Mouse (Mus musculus) liver, postnatal 0 days (tissue): ENCODE results near the gene Csrnp1. TPM values are rescaled to one million over a fixed set of nuclear protein-coding genes. Genes with fewer than 3 reads are reported as not detected.
A peak's percentile ranks its signal among the peaks of the same experiment; 100 is the strongest.

ENCODE experiments used
- ATAC-seq: fragments of 200-750 bp; cut with Nextera tagmentation; 2 replicates; pipeline ENCODE4 v1.8.0; 2017; ENCODE audit warnings: mild to moderate bottlenecking, moderate library complexity
- DNase-seq: peaks from one replicate; pipeline ENCODE4 v3.0.0-alpha.2; 2016
- H3K27ac ChIP-seq: fragments of 300-500 bp; sonication (generic); 2 replicates; pipeline ENCODE4 v1.5.1; 2014; ENCODE audit warnings: antibody characterized with exemption, moderate library complexity, mild to moderate bottlenecking, low read depth
- H3K27me3 ChIP-seq: fragments of 300-500 bp; sonication (generic); 2 replicates; pipeline ENCODE4 v1.6.1; 2014; ENCODE audit warnings: low read length, control low read depth, mixed read lengths; ENCODE audit not compliant: insufficient read depth
- H3K36me3 ChIP-seq: fragments of 300-500 bp; sonication (generic); replicated peaks from 2 replicates; pipeline ENCODE4 v1.6.1; 2014; ENCODE audit warnings: mild to moderate bottlenecking, control low read depth, low read length, moderate library complexity, mixed read lengths; ENCODE audit not compliant: insufficient read depth
- H3K4me1 ChIP-seq: fragments of 300-500 bp; sonication (generic); 2 replicates; pipeline ENCODE4 v1.6.1; 2014; ENCODE audit warnings: antibody characterized with exemption, mild to moderate bottlenecking, control low read depth; ENCODE audit not compliant: insufficient read depth
- H3K4me2 ChIP-seq: fragments of 300-500 bp; sonication (generic); 2 replicates; pipeline ENCODE4 v1.6.1; 2014; ENCODE audit warnings: low read depth, mild to moderate bottlenecking, low read length, moderate library complexity, mixed read lengths
- H3K4me3 ChIP-seq: fragments of 300-500 bp; sonication (generic); 2 replicates; pipeline ENCODE4 v1.5.1; 2014; ENCODE audit warnings: low read depth, low read length
- H3K9ac ChIP-seq: fragments of 300-500 bp; sonication (generic); replicated peaks from 2 replicates; pipeline ENCODE4 v1.6.1; 2014; ENCODE audit warnings: mild to moderate bottlenecking, moderate library complexity
- H3K9me3 ChIP-seq: fragments of 300-500 bp; sonication (generic); 2 replicates; pipeline ENCODE4 v1.6.1; 2016; ENCODE audit warnings: mild to moderate bottlenecking, control low read depth, low read length, mixed read lengths
- CTCF ChIP-seq: sonication (generic); IDR thresholded peaks from 2 replicates; pipeline ENCODE4 v1.5.1; 2016; ENCODE audit warnings: antibody characterized with exemption, low read depth
- EP300 ChIP-seq: IDR thresholded peaks from 2 replicates; pipeline ENCODE4 v1.6.1; 2016; ENCODE audit warnings: antibody characterized with exemption, low read depth, mild to moderate bottlenecking
- WGBS: fragments of 180-500 bp; shearing (Covaris S2); extraction: QIAGEN DNeasy Blood & Tissue Kit; methylation state at CpG from one replicate; pipeline ENCODE4 v1.1.7; 2014; ENCODE audit not compliant: insufficient replicate concordance; 5-methylcytosine and 5-hydroxymethylcytosine counted together
- polyA plus RNA-seq: library from polyadenylated mRNA; unstranded; fragments of >200 nt; fragmentation: Nextera tagmentation; extraction: Ambion mirVana; gene quantifications from 2 replicates; pipeline ENCODE4 v1.2.1, GENCODE M21; 2015

Gene Csrnp1
- polyA plus RNA-seq, 1 experiment from 2014 or later, result 3.4 TPM

- no peak overlapping the region for H3K4me3 ChIP-seq
- H3K9ac ChIP-seq, result no peak overlapping the region
- H3K4me1 ChIP-seq, result peaks cover 14% of the 10 kb centered on the region
- TF ChIP-seq CTCF, result no peak
- no peak for TF ChIP-seq EP300
- H3K27me3 ChIP-seq, result no peaks in the 10 kb centered on the region
- 42% methylated on average over 4 of the region's 4 CpGs for WGBS
- no peak overlapping the region for H3K4me2 ChIP-seq
- no peaks in the 10 kb centered on the region for H3K9me3 ChIP-seq
- no peak overlapping the region for H3K27ac ChIP-seq
- ATAC-seq (no peak), DNase-seq (no peak)
- H3K36me3 ChIP-seq, result no peaks in the 10 kb centered on the region
Measured at GRCm38 (mm10) chr9:119938496-119938895, 46.0 kb downstream of the Csrnp1 start.

DNA sequence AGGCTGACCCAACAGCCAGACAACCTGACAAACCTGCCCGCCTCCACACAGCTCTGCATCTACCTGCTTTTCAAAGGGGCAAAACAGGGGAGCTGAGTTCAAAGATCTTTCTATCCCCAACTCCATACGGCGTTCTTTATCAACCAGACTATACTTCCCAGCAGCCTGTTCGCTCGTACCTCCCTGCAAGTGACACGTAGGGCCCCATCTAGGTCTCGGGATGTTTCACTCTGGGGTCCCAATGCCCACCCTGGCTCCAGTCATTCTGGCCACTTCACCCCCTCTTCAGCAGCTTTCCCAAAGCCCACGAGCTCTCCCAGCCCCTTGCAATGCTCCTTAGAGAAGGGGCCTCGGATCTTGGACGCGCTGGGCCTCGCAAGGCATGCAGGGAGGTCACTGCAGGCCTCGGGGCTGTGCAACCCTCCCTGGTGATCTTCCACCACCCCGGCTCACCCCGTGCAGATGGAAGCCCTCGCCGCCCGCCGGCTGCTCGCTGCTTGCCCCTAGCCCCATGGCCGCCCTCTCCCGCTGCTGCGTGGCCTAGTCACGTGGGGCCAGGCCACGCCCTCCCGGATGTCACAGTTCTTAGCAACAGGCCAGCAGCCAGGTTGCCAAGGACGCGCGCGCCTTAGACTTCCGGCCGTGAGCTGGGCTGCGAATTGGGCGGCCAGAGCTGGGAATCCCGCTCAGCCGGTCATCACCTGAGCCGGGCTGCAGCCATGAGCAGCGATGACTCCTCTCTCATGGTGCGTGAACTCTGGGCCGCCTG is 47.3 kb downstream of the Csrnp1 start, which contains the start of the genes Gorasp1 and Ttc21a:
Gene Gorasp1, minus strand, starts transcription at position 561 of the 769 bp plus-strand sequence.
Gene Ttc21a, plus strand, starts transcription at position 602 of the 769 bp plus-strand sequence.
- Histone ChIP-seq H3K4me3 (peak within 1 kb of the TSS; percentile 69), H3K9me3 (no peaks in the 10 kb centered on the region), H3K36me3 (0 out of 2 replicates have a peak, but pooled peaks cover under 1% of the 10 kb centered on the region), H3K9ac (peak within 1 kb of the TSS; percentile 86), H3K4me1 (peaks cover 13% of the 10 kb centered on the region), H3K4me2 (peak within 1 kb of the TSS; percentile 94), H3K27me3 (no peaks in the 10 kb centered on the region), H3K27ac (peak within 1 kb of the TSS; percentile 84)
- no peak for TF ChIP-seq EP300
- TF ChIP-seq CTCF, result no peak
- peak; percentile 87 for ATAC-seq
- DNase-seq, result peak; percentile 94
- 1% methylated on average over 40 of the region's 40 CpGs for WGBS

DNA sequence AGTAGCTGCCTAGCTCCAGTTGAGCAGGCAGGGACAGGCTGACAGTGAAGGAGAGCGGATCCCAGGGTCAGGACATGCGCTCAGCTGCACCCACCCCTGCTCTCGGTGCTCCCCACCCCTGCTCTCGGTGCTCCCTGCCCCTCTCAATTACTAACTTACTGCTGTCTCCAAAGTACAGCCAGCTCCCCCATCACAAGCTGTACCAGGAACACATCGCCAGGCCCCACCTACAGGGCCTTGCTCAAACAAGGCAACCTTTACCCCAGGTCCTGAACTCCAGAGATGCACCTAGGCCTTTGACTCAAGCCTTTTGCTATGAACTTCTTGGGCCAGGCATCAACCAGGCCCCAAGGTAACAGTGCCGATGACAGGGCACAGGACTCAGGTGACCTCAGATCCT is 50.8 kb downstream of the Csrnp1 start:
- DNase-seq (no peak), ATAC-seq (peak; percentile 25)
- Histone ChIP-seq H3K9me3 (no peaks in the 10 kb centered on the region), H3K27ac (peak overlapping the region; percentile 73), H3K4me1 (peaks cover 13% of the 10 kb centered on the region), H3K9ac (0 out of 2 replicates have a peak overlapping the region, but pooled peaks have one; percentile 4), H3K27me3 (no peaks in the 10 kb centered on the region), H3K36me3 (peaks cover 31% of the 10 kb centered on the region), H3K4me2 (no peak overlapping the region), H3K4me3 (no peak overlapping the region)
- 77% methylated on average over 6 of the region's 6 CpGs for WGBS
- no peak for TF ChIP-seq EP300
- TF ChIP-seq CTCF, result no peak

DNA sequence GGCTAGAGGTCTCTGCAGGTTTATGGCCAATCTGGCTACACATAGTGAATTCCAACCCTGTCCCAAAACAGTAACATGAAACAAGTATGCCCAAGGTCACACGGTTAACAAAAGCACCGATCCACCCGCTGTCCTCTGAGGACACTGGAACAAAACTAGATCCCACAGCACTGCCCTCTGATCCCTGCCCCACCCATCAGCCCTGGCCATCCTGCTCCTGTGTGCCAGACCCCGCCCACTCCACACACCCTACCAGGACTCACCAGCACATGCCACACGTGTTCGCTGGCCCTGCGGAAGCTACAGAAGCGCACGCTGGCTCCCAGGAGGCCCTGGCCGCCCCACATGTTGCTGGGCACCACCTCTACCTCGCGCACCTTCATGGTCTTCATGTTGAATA is 52.1 kb downstream of the Csrnp1 start:
- H3K4me3 ChIP-seq, result no peak overlapping the region
- H3K9ac ChIP-seq, result no peak overlapping the region
- TF ChIP-seq EP300, result peak; percentile 42; the same call in 1 of the 2 replicates
- no peak for TF ChIP-seq CTCF
- peaks cover 7% of the 10 kb centered on the region; the same call in 1 of the 2 replicates for H3K4me1 ChIP-seq
- H3K36me3 ChIP-seq, result peaks cover 38% of the 10 kb centered on the region
- no peak overlapping the region for H3K4me2 ChIP-seq
- ATAC-seq (peak; percentile 85), DNase-seq (peak; percentile 75)
- H3K27ac ChIP-seq, result peak overlapping the region; percentile 78
- H3K27me3 ChIP-seq, result no peaks in the 10 kb centered on the region
- WGBS, result 74% methylated on average over 12 of the region's 12 CpGs
- H3K9me3 ChIP-seq, result no peaks in the 10 kb centered on the region

DNA sequence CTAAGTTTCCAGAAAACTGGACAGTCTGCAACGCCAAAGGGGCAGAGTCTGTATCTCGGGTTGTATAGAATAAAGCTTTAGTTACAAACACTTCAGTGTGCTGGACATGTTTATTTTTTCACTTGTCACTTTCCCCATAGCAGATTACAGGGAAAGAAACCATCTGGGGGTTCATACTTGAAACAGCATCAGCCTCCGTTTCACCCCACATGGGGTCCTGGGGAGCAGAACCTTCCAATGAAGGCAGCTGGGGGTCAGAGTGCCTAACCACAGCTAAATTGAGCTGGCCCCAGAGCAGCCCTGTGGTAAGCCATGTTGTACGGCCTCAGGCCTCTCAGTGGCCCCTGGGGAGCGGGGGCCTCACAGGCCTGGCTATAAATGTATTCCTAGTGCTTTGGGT is 58.0 kb downstream of the Csrnp1 start:
- DNase-seq (no peak), ATAC-seq (no peak)
- Histone ChIP-seq H3K9ac (no peak overlapping the region; the same call in 1 of the 2 replicates), H3K4me2 (no peak overlapping the region), H3K9me3 (no peaks in the 10 kb centered on the region), H3K27me3 (no peaks in the 10 kb centered on the region), H3K4me1 (no peaks in the 10 kb centered on the region), H3K4me3 (no peak overlapping the region), H3K27ac (no peak overlapping the region), H3K36me3 (peaks cover 79% of the 10 kb centered on the region)
- 76% methylated on average over 5 of the region's 5 CpGs for WGBS
- TF ChIP-seq EP300 (no peak), CTCF (no peak)

- Histone ChIP-seq H3K9ac (no peak overlapping the region), H3K9me3 (no peaks in the 10 kb centered on the region), H3K36me3 (peaks cover 79% of the 10 kb centered on the region), H3K4me3 (no peak overlapping the region), H3K4me2 (no peak overlapping the region), H3K27ac (no peak overlapping the region), H3K27me3 (no peaks in the 10 kb centered on the region), H3K4me1 (no peaks in the 10 kb centered on the region)
- 52% methylated on average over 8 of the region's 8 CpGs for WGBS
- ATAC-seq, result no peak
- no peak for DNase-seq
- TF ChIP-seq CTCF (no peak), EP300 (no peak)
Measured at GRCm38 (mm10) chr9:119925729-119926128, 58.7 kb downstream of the Csrnp1 start.
